Mouse (Mus musculus) intestine, postnatal 0 days (tissue): ENCODE data around the gene Btd. TPM values are rescaled to one million over a fixed set of nuclear protein-coding genes. Genes with fewer than 3 reads are reported as not detected.
"Not testable (repeated sequence)": the region's sequence is repeated elsewhere in the genome, so short reads cannot be mapped to it uniquely, and the experiment has no call there.

Experiments used
- ATAC-seq: fragments of 200-750 bp; cut with Nextera tagmentation; 2 replicates; pipeline ENCODE4 v1.8.0; 2017; ENCODE audit warnings: mild to moderate bottlenecking, moderate TSS enrichment, moderate library complexity
- H3K27ac ChIP-seq: fragments of 300-500 bp; sonication (generic); 2 replicates; pipeline ENCODE4 v1.5.1; 2014; ENCODE audit warnings: mild to moderate bottlenecking, low read depth, low read length, moderate library complexity
- H3K27me3 ChIP-seq: fragments of 300-500 bp; sonication (generic); replicated peaks from 2 replicates; pipeline ENCODE4 v1.6.1; 2014; ENCODE audit warnings: low read length, mixed read lengths; ENCODE audit not compliant: control insufficient read depth, insufficient read depth
- H3K36me3 ChIP-seq: fragments of 300-500 bp; sonication (generic); 2 replicates; pipeline ENCODE4 v1.6.1; 2014; ENCODE audit warnings: mild to moderate bottlenecking, moderate library complexity; ENCODE audit not compliant: control insufficient read depth, insufficient read depth
- H3K4me1 ChIP-seq: fragments of 300-500 bp; sonication (generic); replicated peaks from 2 replicates; pipeline ENCODE4 v1.6.1; 2014; ENCODE audit warnings: antibody characterized with exemption, low read length, mixed read lengths; ENCODE audit not compliant: control insufficient read depth, insufficient read depth
- H3K4me2 ChIP-seq: fragments of 300-500 bp; sonication (generic); replicated peaks from 2 replicates; pipeline ENCODE4 v1.6.1; 2014; ENCODE audit warnings: low read depth, mild to moderate bottlenecking, moderate library complexity
- H3K4me3 ChIP-seq: fragments of 300-500 bp; sonication (generic); 2 replicates; pipeline ENCODE4 v1.5.1; 2014; ENCODE audit warnings: low read depth, low read length
- H3K9ac ChIP-seq: fragments of 300-500 bp; sonication (generic); 2 replicates; pipeline ENCODE4 v1.6.1; 2014; ENCODE audit warnings: mild to moderate bottlenecking, low read depth, low read length
- H3K9me3 ChIP-seq: fragments of 300-500 bp; sonication (generic); 2 replicates; pipeline ENCODE4 v1.6.1; 2016; ENCODE audit warnings: mixed run types; ENCODE audit not compliant: control insufficient read depth
- CTCF ChIP-seq: sonication (generic); IDR thresholded peaks from 2 replicates; pipeline ENCODE4 v1.5.1; 2016; ENCODE audit warnings: low read depth, mild to moderate bottlenecking, control low read depth, antibody characterized with exemption, moderate library complexity
- WGBS: fragments of 180-500 bp; shearing (Covaris S2); extraction: QIAGEN DNeasy Blood & Tissue Kit; methylation state at CpG from one replicate; pipeline ENCODE4 v1.1.7; 2014; 5-methylcytosine and 5-hydroxymethylcytosine counted together
- polyA plus RNA-seq: library from polyadenylated mRNA; unstranded; fragments of >200 nt; fragmentation: Nextera tagmentation; extraction: Ambion mirVana; gene quantifications from 2 replicates; pipeline ENCODE4 v1.2.1, GENCODE M21; 2015

Gene Btd
- polyA plus RNA-seq, 1 experiment from 2014 or later, result 45.5 TPM

DNA sequence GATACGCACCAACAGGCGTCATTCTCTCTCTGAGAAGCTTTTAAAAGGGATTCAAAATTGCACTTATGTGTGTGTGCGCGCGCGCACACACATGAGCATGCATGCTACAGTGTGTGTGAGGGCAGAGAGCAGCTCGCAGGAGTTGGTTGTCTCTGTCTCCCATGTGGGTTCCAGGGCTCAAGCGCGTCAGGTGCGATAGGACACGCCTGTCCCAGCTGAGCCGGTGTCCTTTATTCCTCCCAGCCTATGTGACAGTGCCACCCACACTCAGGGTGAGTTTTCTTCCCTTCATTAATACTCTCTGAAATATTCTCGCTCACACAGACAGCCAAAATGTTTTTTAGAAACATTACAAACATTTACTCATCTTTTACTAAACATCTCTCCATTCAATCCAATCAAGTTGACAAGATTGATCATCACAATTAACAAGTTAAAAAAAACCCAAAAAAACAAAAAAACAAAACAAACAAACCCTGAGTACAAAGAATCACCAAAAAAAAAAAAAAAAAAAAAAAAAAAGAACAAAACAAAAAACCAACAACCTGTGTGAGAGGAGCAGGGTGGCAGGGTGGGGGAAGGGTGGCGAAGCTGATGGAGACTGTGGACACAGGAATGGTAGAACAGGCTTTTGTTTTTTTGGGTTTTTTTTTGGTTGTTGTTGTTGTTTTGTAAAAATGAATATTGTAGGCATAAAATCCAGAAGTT lies 38.8 kb upstream of the Btd start:
- no peak overlapping the region for H3K4me2 ChIP-seq
- no peak overlapping the region for H3K27ac ChIP-seq
- no peak overlapping the region for H3K9ac ChIP-seq
- WGBS, result 91% methylated on average over 14 of the region's 14 CpGs
- H3K4me1 ChIP-seq, result no peaks in the 10 kb centered on the region
- H3K27me3 ChIP-seq, result no peaks in the 10 kb centered on the region
- H3K4me3 ChIP-seq, result no peak overlapping the region
- no peak for ATAC-seq
- H3K36me3 ChIP-seq, result no peaks in the 10 kb centered on the region
- H3K9me3 ChIP-seq, result no peaks in the 10 kb centered on the region
- no peak for TF ChIP-seq CTCF

DNA sequence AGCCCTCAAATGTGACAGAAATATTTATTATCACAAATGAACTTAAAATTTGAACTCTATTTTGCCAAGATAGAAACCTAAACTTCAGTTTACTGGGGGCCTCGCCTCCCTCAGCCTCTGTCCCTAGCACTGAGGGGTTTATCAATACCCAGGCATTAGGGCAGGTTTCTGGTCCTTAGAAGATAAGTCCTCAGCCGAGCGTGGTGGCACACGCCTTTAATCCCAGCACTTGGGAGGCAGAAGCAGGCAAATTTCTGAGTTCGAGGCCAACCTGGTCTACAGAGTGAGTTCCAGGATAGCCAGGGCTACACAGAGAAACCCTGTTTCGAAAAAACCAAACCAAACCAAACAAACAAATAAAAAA lies 38.2 kb upstream of the Btd start:
- ATAC-seq, H3K27ac ChIP-seq, H3K4me3 ChIP-seq, H3K4me2 ChIP-seq, H3K36me3 ChIP-seq, H3K9me3 ChIP-seq, H3K9ac ChIP-seq, H3K4me1 ChIP-seq, H3K27me3 ChIP-seq: not testable (repeated sequence)
- 76% methylated on average over 6 of the region's 6 CpGs for WGBS

DNA sequence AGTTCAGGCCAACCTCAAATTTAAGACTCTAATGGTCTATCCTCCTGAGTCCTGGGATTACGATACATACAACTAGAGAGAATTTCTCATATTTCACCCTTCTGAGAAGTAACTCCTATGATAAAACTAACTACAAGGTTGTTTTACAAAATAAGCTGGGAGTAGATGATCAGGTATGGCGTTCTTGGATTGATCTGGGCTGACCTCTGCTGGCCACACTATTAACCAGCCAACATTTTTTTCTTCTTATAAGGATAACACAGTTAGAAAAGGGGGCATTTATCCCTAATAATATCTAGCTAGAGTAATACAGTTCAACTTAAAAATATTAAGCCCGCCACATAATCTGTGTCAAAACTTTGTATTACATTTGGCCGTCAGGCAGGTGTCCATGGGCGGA lies 35.9 kb upstream of the Btd start:
- no peak for ATAC-seq
- no peaks in the 10 kb centered on the region for H3K36me3 ChIP-seq
- H3K9ac ChIP-seq, result no peak overlapping the region
- H3K27ac ChIP-seq, result no peak overlapping the region
- H3K27me3 ChIP-seq, result no peaks in the 10 kb centered on the region
- peak; percentile 73 for TF ChIP-seq CTCF
- H3K4me1 ChIP-seq, result no peaks in the 10 kb centered on the region
- no peak overlapping the region for H3K4me3 ChIP-seq
- WGBS, result 68% methylated on average over 5 of the region's 5 CpGs
- no peaks in the 10 kb centered on the region for H3K9me3 ChIP-seq
- H3K4me2 ChIP-seq, result no peak overlapping the region

DNA sequence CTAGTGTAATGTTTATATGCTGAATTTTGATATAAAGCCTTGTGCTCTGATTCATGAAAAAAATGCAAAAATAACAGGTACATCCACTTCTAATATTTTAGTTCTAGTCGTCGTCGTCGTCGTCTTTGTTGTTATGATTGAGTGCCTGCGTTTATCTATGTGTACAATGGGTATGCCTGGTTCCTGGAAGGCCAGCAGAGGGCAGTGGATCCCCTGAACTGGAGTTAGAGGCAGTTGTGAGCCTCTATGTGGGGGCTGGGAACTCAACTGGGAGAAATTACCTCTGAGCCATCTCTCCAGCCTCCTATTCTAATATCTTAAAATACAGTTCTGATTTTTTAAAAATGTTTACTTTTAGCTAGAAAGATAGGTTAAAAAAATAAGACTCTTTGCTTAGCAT lies 35.3 kb upstream of the Btd start:
- Histone ChIP-seq H3K4me2 (no peak overlapping the region), H3K4me3 (no peak overlapping the region), H3K27ac (no peak overlapping the region), H3K27me3 (no peaks in the 10 kb centered on the region), H3K4me1 (no peaks in the 10 kb centered on the region), H3K36me3 (no peaks in the 10 kb centered on the region), H3K9me3 (no peaks in the 10 kb centered on the region), H3K9ac (no peak overlapping the region)
- TF ChIP-seq CTCF, result peak; percentile 56
- no peak for ATAC-seq
- WGBS, result 55% methylated on average over 6 of the region's 6 CpGs

- WGBS, result 69% methylated on average over 4 of the region's 4 CpGs
- no peak for ATAC-seq
These were observed 28.8 kb upstream of the Btd start for GRCm38 (mm10) chr14:31611986-31612385.

DNA sequence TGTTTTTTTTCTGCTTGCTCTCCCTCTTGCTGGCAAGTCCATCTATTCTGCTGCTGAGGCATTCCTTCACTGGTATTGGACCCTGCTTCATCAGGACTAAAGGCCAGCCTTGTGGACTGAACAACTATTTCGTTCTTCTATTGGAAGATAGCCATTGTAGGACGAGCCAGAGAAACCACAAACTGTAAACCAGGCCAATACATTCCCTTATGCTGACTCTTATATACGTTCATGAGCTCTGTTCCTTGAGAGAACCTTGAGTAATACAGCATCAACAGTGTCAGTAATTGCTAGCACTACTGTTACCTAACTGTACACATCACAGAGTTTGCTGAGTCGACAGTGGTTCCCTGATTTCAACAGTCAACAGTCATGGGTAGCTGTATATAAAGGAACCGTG lies 27.2 kb upstream of the Btd start:
- H3K27ac ChIP-seq, result no peak overlapping the region
- H3K4me1 ChIP-seq, result no peaks in the 10 kb centered on the region
- H3K27me3 ChIP-seq, result no peaks in the 10 kb centered on the region
- no peak for ATAC-seq
- TF ChIP-seq CTCF, result no peak
- H3K4me2 ChIP-seq, result no peak overlapping the region
- H3K4me3 ChIP-seq, result no peak overlapping the region
- H3K36me3 ChIP-seq, result peaks cover 5% of the 10 kb centered on the region; the same call in 1 of the 2 replicates
- no peaks in the 10 kb centered on the region for H3K9me3 ChIP-seq
- WGBS, result 79% methylated on average over 5 of the region's 5 CpGs
- H3K9ac ChIP-seq, result no peak overlapping the region

More at GRCm38 (mm10) chr14:31611986-31612385, 28.8 kb upstream of the Btd start:
- H3K27ac ChIP-seq, result no peak overlapping the region
- no peak overlapping the region for H3K9ac ChIP-seq
- H3K4me2 ChIP-seq, result no peak overlapping the region
- H3K36me3 ChIP-seq, result peaks cover 5% of the 10 kb centered on the region; the same call in 1 of the 2 replicates
- H3K4me1 ChIP-seq, result no peaks in the 10 kb centered on the region
- no peaks in the 10 kb centered on the region for H3K9me3 ChIP-seq
- TF ChIP-seq CTCF, result peak; percentile 47
- H3K27me3 ChIP-seq, result no peaks in the 10 kb centered on the region
- H3K4me3 ChIP-seq, result no peak overlapping the region
